Mouse (Mus musculus): ENCODE measurements around the gene Map4.
A peak's percentile ranks its signal among the peaks of the same experiment; 100 is the strongest.

Map4 gene

DNA sequence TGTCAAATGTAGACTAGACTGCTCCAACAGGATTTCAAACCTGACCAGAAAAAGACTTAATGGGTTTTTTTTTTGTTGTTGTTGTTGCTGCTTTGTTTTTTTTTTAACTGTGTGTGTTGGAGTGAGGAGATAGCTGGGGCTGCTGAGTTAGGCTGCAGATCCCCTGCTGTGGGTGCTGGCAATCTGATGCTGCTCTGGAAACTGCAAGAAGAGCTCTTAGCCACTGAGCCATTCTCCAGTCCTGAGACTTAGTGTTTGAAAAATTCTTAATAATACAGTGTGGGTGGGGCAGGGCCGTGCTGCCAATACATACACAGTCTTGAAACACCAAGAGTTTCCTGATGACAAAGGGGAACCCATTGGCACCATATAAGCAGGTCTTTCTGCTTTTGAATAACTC is 70.7 kb downstream of the Map4 start:
- DNase-seq (ENCODE audit: low read depth, low spot score): peak; percentile 18

DNA sequence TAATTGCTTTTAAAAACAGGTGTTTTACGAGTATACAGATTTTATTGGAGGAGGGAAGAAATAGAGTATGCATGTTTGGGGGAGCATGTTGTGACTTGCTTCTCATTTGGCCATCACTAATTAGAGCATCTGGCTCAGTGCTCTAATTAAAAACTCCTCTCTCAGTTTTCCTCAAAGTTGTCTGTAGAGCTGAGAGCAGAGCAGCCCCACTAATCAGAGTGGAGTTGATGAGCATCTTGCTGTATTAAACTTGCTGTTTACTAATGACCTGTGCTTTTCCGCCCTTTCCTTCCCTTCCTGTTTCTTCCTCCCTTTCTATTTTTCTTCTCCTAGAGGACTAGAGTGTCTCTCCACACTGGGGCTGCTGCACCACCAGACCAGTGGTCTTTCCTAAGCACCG is 71.2 kb downstream of the Map4 start:
- DNase-seq (ENCODE audit: low read depth, low spot score): no peak

DNA sequence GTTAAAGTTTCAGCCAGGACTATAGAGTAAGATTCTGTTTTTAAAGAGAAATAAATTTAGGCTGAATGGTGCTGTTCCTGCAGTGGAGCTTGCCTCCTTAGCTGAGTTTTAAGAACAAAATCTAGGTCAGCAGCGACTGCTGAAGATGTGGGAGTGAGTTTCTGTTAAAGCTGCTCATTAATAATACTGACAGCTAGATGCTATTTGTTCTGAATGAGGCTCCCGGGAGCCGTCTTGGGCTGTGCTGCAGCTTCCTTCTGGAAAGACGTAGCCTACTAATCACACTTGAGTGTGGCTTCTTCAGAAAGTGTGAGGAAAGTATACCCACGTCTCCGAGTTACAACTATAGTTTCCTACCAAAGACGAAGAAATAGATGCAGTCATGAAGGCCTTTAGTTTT is 88.0 kb downstream of the Map4 start:
- no peak for DNase-seq (ENCODE audit: low read depth, low spot score)

GRCm38 (mm10) chr9:110020405-110020804 is 89.1 kb downstream of the Map4 start:
- DNase-seq (ENCODE audit: low read depth, low spot score): peak; percentile 37

DNA sequence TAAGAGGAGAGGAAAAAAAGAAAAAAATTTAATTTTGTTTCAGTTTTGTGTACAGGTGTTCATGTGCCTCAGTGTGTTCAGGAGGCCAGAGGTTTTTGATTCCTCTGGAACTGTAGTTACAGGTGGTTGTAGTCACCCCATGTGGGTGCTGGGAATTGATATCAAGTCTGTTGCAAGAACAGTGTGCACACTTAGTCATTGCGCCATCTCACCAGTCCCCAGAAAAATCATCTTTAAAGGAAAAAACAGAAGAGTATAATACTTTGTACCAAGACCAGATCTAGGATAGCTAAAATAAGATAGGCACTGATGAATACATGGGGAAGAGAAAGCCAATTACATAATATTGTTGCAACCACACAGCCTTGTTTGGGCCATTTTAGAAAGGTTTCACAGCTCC is 90.2 kb downstream of the Map4 start:
- no peak for DNase-seq (ENCODE audit: low read depth, low spot score)

DNA sequence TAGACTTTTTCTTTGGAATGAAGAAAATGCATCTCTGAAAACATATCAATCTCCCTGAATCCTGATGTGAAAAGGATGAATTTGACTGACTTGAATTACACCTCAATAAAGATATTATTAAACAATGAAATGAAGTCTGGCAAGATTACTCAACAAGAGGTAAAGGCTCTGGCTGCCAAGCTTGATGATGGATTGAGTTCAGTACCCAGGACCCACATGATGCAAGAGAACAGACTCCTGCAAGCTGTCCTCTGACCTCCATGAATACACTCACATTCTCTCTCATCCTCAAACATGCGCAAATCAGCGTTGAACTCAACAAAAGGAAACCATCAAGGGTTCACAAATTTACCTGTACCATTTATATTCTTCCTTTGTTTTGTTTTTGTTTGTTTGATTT is 90.9 kb downstream of the Map4 start:
- DNase-seq (ENCODE audit: low read depth, low spot score): no peak

GRCm38 (mm10) chr9:110035091-110035490 is 103.8 kb downstream of the Map4 start:
- DNase-seq (ENCODE audit: low read depth, low spot score): peak; percentile 82

GRCm38 (mm10) chr9:110037895-110038294 is 106.6 kb downstream of the Map4 start:
- DNase-seq (ENCODE audit: low read depth, low spot score): no peak

GRCm38 (mm10) chr9:110038485-110038884 is 107.2 kb downstream of the Map4 start:
- DNase-seq (ENCODE audit: low read depth, low spot score): no peak

DNA sequence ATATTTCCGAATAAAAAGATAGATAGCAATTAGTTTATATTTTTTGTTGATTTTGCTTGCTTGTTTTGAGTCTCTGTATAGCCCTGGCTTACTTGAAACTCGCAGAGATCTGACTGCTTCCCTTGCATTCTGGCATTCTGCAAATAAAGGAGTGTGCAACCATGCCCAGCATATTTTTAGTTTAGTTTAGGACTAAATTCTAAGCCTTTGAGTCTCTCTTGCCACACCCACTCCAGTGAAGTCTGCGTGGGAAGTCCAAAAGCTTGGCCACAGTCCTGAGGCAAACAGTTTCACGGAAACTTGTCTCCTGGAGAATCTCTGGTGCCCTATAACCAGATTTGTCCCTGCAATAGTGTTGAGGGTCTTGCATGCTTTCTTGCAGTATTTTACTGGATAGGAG is 113.1 kb downstream of the Map4 start:
- DNase-seq (ENCODE audit: low read depth, low spot score): no peak

DNA sequence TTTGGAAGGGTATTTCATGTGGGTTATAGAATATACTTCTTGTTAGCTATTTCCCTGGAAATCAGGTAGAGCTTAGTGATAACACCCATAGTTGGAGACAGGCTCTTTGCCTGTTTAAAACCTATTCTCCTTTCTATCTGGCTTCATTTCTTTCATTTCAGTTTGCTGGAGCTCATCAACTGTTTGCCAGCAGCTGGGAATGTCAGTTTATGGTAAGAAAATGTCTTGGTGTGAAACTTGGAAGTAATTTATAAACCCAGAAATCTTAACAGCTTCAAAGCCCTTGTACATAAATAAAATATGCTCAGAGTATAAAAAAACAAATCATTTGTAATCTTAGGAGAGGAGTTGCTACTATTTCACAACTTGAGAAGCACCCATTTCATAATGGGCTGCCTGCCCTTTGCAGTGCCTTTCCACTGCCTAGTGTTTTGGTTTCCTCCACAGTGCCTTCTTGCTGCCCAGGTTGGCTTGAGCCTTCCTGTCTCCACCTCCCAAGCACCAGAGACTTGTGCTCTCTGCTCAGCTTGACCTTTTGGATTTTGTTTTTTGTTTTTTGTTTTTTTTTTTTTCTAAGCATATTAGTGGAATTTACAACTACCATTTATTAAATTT is 114.6 kb downstream of the Map4 start:
- no peak for DNase-seq (ENCODE audit: low read depth, low spot score)

- no peak for DNase-seq (ENCODE audit: low read depth, low spot score)
Observed at GRCm38 (mm10) chr9:110047260-110047659, 116.0 kb downstream of the Map4 start.

DNA sequence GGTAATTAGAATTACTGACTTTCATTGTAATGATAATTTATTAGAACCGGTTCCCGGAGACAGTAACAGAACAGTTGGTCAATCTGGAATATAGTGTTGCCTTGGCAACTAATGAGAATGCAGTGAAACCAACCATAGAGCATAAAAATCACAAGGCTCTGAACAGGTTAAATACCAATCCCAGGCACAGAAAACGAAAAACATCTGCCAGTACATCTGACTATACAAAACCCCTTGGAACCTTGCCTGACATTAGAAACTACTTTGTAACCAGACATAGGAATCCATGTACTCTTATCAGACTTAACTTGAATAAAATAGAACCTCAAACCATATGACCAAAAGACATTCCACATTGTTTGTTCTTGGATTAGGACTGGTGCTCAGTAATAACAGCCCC is 116.6 kb downstream of the Map4 start:
- DNase-seq (ENCODE audit: low read depth, low spot score): peak; percentile 30

DNA sequence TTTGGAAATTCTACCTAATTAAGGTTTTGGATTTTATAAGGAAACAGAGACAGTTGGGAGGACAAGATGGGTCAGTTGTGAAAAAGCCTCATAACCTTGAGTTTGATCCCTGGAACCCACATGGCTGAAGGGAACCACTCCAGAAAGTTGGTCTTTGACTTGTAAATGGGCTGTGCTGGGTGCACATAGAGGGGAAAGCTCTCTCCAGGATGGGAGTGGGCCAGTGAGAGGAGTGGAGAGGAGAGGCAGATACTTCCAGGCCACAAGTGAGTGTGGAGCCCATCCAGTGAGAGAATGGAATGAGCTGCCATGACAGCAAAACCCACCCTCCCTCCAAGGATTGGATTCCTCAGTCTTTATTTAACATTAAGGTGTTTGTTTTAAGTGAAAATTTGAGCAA is 119.9 kb downstream of the Map4 start:
- peak; percentile 74 for DNase-seq (ENCODE audit: low read depth, low spot score)

GRCm38 (mm10) chr9:110051869-110052661 is 120.8 kb downstream of the Map4 start:
- DNase-seq (ENCODE audit: low read depth, low spot score): peak; percentile 58

GRCm38 (mm10) chr9:110052951-110053304 is 121.7 kb downstream of the Map4 start:
- DNase-seq (ENCODE audit: low read depth, low spot score): no peak

GRCm38 (mm10) chr9:110053305-110054079 is 122.2 kb downstream of the Map4 start:
- peak; percentile 12 for DNase-seq (ENCODE audit: low read depth, low spot score)

DNA sequence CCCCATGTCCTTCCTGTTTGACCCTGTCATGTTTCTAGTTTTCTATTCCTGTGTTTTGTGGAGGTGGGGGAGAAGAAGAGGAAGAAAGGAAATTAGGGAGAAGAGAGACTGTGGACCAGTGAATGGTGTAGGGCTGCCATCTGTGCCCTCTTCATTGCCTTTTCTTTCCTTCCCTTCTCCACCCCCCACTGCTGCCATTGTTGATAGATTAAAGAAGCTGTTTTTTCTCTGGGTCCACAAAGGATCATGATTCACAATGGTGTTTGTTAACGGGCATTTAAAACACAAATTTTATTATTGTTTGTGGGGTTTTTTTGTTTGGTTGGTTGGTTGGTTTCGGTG is 122.8 kb downstream of the Map4 start:
- DNase-seq (ENCODE audit: low read depth, low spot score): no peak

DNA sequence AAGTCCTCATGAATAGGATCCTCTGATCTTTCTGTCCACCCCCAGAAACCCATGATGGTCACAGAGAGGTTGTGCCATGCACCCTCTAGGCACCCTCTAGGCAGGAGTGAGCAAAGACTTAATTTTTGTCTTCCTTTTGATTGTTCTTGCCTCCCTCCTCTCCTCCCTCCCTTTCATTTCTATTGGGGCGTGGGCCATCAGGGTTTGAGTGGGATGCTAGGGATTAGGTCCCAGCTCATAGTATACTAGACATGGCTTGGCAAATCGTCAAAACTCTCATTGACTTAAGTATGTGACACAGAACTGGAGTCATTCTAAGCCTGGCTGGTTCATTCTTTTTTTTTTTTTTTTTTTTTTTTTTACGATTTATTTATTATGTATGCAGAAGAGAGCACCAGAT is 123.5 kb downstream of the Map4 start:
- no peak for DNase-seq (ENCODE audit: low read depth, low spot score)

DNA sequence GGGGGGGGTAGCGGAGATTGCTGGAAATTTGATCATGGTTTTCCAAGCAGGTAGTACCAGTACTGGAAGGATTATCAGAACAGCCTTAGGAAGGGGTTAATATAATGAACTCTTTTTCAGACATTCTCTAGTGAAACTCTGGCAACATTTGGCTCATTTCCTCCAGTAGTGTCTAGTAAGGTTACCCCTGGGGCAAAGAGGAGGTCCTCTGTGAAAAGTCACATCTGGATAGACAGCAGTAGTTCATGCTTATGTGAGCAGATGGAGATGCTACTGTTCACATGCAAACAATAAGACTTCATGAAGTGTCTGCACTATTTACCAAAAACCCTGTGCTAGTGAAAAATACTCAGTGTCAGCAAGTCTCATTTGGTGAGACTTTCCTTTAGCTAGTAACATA is 125.9 kb downstream of the Map4 start:
- DNase-seq (ENCODE audit: low read depth, low spot score): no peak

- no peak for DNase-seq (ENCODE audit: low read depth, low spot score)
Observed at GRCm38 (mm10) chr9:110060761-110061160, 129.5 kb downstream of the Map4 start.

DNA sequence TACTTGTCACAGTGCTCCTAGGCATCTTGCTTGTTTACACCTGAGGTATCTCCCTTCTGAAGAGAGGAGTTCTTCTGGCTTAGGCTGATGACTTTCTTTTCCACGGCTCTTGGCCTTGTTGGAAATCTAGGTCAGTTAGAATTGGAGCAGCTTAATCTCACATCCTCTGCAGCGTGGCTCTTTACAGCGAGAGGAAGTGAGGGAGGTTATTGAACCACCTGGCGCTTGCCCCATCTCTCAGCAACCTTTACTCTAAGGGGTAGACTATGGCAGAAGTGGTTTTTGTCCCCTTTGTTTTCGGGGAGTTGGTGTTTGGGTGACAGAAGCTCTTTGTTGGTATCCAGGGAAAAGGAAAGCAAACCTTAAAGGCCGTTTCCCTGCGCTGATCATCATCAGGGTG is 131.1 kb downstream of the Map4 start:
- no peak for DNase-seq (ENCODE audit: low read depth, low spot score)

DNA sequence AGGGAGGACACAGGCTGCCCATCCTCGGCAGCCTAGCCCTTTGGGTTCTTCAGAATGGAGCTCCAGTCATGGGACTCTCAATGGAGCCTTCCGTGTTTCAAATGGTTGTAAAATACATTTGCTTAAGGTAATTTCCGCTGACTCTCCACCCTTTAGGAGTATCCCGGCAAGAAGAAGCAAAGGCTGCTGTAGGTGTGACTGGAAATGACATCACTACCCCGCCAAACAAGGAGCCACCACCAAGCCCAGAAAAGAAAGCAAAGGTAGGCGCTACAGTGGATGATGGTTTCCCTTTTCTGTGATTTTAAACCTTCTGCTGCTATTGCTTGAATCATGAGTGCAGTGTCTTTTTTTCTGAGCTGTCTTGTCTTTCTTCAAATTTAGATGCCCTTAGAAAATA is 131.6 kb downstream of the Map4 start:
- no peak for DNase-seq (ENCODE audit: low read depth, low spot score)
